Mouse (Mus musculus) CH12.LX (cell line): ENCODE results near the gene Bend6. TPM values are rescaled to one million over a fixed set of nuclear protein-coding genes. Genes with fewer than 3 reads are reported as not detected.

Experiments used
- DNase-seq: peaks from one replicate; pipeline ENCODE4 v3.0.0-alpha.2; 2013; ENCODE audit errors: extremely low read depth
- H3K27ac ChIP-seq: 2 replicates; pipeline ENCODE4 v1.5.1; 2012; ENCODE audit warnings: low read depth, mild to moderate bottlenecking, control low read depth, moderate library complexity; ENCODE audit not compliant: insufficient read depth
- H3K27me3 ChIP-seq: replicated peaks from 2 replicates; pipeline ENCODE3; 2012; ENCODE audit warnings: inconsistent platforms
- H3K36me3 ChIP-seq, 2 experiments: replicated peaks in 1 of 2; 2 replicates each; pipeline versions ENCODE3 to v1.6.1; 2012; ENCODE audit warnings: inconsistent platforms in 1 of 2, low read length in 1 of 2, mild to moderate bottlenecking in 1 of 2, mixed read lengths in 1 of 2, moderate library complexity in 1 of 2; ENCODE audit not compliant: control insufficient read depth in 1 of 2, insufficient read depth in 1 of 2
- H3K4me1 ChIP-seq, 2 experiments: 2 replicates each; pipeline ENCODE4 v1.6.1; 2012; ENCODE audit warnings: inconsistent platforms in 1 of 2, moderate library complexity in 1 of 2; ENCODE audit not compliant: insufficient read depth in 2 of 2, control insufficient read depth in 1 of 2
- H3K4me2 ChIP-seq: 2 replicates; pipeline ENCODE4 v1.6.1; 2012; ENCODE audit warnings: low read depth, mild to moderate bottlenecking, control low read depth; ENCODE audit not compliant: poor library complexity, insufficient read depth, severe bottlenecking
- H3K4me3 ChIP-seq, 3 experiments: fragments of 150-350 bp in 1 of 3; sonication (generic) in 1 of 3; replicated peaks in 1 of 3; 2 replicates each; pipeline versions ENCODE3 to v1.5.1; 2011 to 2012; ENCODE audit warnings: low read depth in 2 of 3, low read length in 2 of 3, mild to moderate bottlenecking in 2 of 3, moderate library complexity in 2 of 3, control low read depth in 1 of 3, improper control_type of control experiment in 1 of 3, inconsistent platforms in 1 of 3, mixed read lengths in 1 of 3; ENCODE audit not compliant: poor library complexity in 1 of 3
- H3K79me2 ChIP-seq: replicated peaks from 2 replicates; pipeline ENCODE4 v1.6.1; 2012; ENCODE audit warnings: mild to moderate bottlenecking, moderate library complexity; ENCODE audit not compliant: control insufficient read depth, poor library complexity, insufficient read depth, severe bottlenecking; ENCODE audit errors: extremely low read depth
- H3K9ac ChIP-seq: 2 replicates; pipeline ENCODE4 v1.6.1; 2012; ENCODE audit warnings: low read depth, mild to moderate bottlenecking, control low read depth, moderate library complexity; ENCODE audit not compliant: insufficient read depth
- H3K9me3 ChIP-seq: replicated peaks from 2 replicates; pipeline ENCODE3; 2012; ENCODE audit warnings: low read length, inconsistent platforms, mixed read lengths
- CHD1 ChIP-seq: IDR thresholded peaks from 2 replicates; pipeline ENCODE4 v1.6.1; 2012; ENCODE audit warnings: low read depth, low read length, improper control_type of control experiment, inconsistent platforms
- CTCF ChIP-seq, 2 experiments: IDR thresholded peaks in 1 of 2; conservative IDR thresholded peaks in 1 of 2; 2 replicates each; pipeline ENCODE4 v1.5.1; 2011 to 2012; ENCODE audit warnings: low read depth in 2 of 2, low read length in 2 of 2, improper control_type of control experiment in 1 of 2, inconsistent platforms in 1 of 2, mild to moderate bottlenecking in 1 of 2, moderate library complexity in 1 of 2
- E2F4 ChIP-seq: IDR thresholded peaks from 2 replicates; pipeline ENCODE4 v1.6.1; 2011; ENCODE audit warnings: low read depth, low read length, improper control_type of control experiment; ENCODE audit not compliant: insufficient replicate concordance
- EP300 ChIP-seq: IDR thresholded peaks from 2 replicates; pipeline ENCODE4 v1.6.1; 2011; ENCODE audit warnings: low read length, improper control_type of control experiment
- GABPA ChIP-seq: IDR thresholded peaks from 2 replicates; pipeline ENCODE4 v1.6.1; 2012; ENCODE audit warnings: low read depth, low read length, improper control_type of control experiment, inconsistent platforms; ENCODE audit not compliant: insufficient replicate concordance
- MEF2A ChIP-seq: IDR thresholded peaks from 2 replicates; pipeline ENCODE4 v1.6.1; 2014; ENCODE audit warnings: low read depth, mild to moderate bottlenecking, inconsistent platforms, low read length, improper control_type of control experiment, borderline replicate concordance
- NELFE ChIP-seq: IDR thresholded peaks from 2 replicates; pipeline ENCODE4 v1.6.1; 2011; ENCODE audit warnings: low read depth, low read length, improper control_type of control experiment
- NRF1 ChIP-seq: IDR thresholded peaks from 2 replicates; pipeline ENCODE4 v1.6.1; 2014; ENCODE audit warnings: low read depth, mild to moderate bottlenecking, inconsistent platforms, low read length, improper control_type of control experiment, moderate library complexity
- PAX5 ChIP-seq: IDR thresholded peaks from 2 replicates; pipeline ENCODE4 v1.6.1; 2012; ENCODE audit warnings: low read length, inconsistent platforms, mixed read lengths
- POLR2AphosphoS2 ChIP-seq: IDR thresholded peaks from 2 replicates; pipeline ENCODE4 v1.6.1; 2011; ENCODE audit warnings: low read depth, low read length, improper control_type of control experiment
- SIN3A ChIP-seq: IDR thresholded peaks from 2 replicates; pipeline ENCODE4 v1.6.1; 2012; ENCODE audit warnings: low read length, improper control_type of control experiment, inconsistent platforms
- SMC3 ChIP-seq: IDR thresholded peaks from 2 replicates; pipeline ENCODE4 v1.6.1; 2011; ENCODE audit warnings: low read depth, low read length, improper control_type of control experiment
- TBP ChIP-seq: conservative IDR thresholded peaks from 2 replicates; pipeline ENCODE4 v1.6.1; 2011; ENCODE audit warnings: low read depth, low read length, improper control_type of control experiment
- TCF12 ChIP-seq: IDR thresholded peaks from 2 replicates; pipeline ENCODE4 v1.6.1; 2014; ENCODE audit warnings: low read depth, mild to moderate bottlenecking, inconsistent platforms, low read length, improper control_type of control experiment
- ZKSCAN1 ChIP-seq: IDR thresholded peaks from 2 replicates; pipeline ENCODE4 v1.6.1; 2012; ENCODE audit warnings: low read depth, inconsistent platforms, low read length, improper control_type of control experiment, borderline replicate concordance
- ZNF384 ChIP-seq: IDR thresholded peaks from 2 replicates; pipeline ENCODE4 v1.6.1; 2012; ENCODE audit warnings: low read depth, low read length, improper control_type of control experiment, inconsistent platforms
- dilution Hi-C: fragments of 300-500 bp; cut with MboI; formaldehyde crosslinking; loops from 2 replicates; pipeline ENCODE4 v1.14.3; 2020; ENCODE audit warnings: low sequenced_read_pairs; ENCODE audit not compliant: extremely low pct_unique_long_range_greater_than_20kb, extremely low pct_ligation_motif_present
- in situ Hi-C: fragments of 300-500 bp; cut with MboI; formaldehyde crosslinking; loops from 3 replicates; pipeline ENCODE4 v1.14.3; 2019; ENCODE audit warnings: low sequenced_read_pairs, low pct_ligation_motif_present, low pct_unique_long_range_greater_than_20kb, mixed read lengths
- polyA plus RNA-seq: library from polyadenylated mRNA; unstranded; fragments of >175 nt; gene quantifications from 2 replicates; pipeline ENCODE4 v1.2.1, GENCODE M21; 2012; ENCODE audit warnings: low read depth; ENCODE audit not compliant: insufficient read length
- total RNA-seq, 2 experiments: library from RNA; depleted of rRNA; stranded (reverse); fragments of 300-350 nt in 1 of 2; fragments of >200 nt in 1 of 2; gene quantifications; 2 replicates each; pipeline ENCODE4 v1.2.3; 2012 to 2014

Bend6 gene
- total and polyA plus RNA-seq, 3 experiments = 1.4 to 3.4 (median 3.2) TPM

DNA sequence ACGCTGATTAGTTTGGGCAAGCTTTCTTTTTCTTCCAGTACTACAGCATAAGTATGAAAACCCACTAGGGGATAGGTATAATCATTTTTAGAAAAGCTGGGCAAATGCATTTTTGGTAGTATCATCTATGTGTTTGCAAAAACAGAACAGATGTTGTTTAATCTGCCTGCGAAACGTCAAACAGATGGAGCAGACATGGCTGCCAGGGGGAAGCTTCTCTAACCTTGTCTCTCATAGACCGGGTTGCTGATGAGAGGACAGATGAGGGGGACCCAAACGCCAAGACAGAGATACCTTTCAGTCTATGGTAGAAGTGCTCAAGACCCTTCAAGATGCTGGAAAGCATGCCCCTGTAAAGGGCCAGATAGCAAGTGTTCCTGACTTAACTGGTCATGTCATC is 40.9 kb upstream of the Bend6 start:
- dilution Hi-C loops (no loop called here), in situ Hi-C loops (no loop called here)
- peaks cover 3 to 10% of the 10 kb centered on the region in 2 experiments; a peak in 3 of 4 replicates for H3K4me1 ChIP-seq
- peaks cover 0 to 13% of the 10 kb centered on the region in 2 experiments for H3K36me3 ChIP-seq
- H3K27me3 ChIP-seq = no peaks in the 10 kb centered on the region
- no peak overlapping the region for H3K9ac ChIP-seq
- peaks cover 2% of the 10 kb centered on the region for H3K9me3 ChIP-seq
- TF ChIP-seq CHD1 = no peak
- TF ChIP-seq TBP = no peak
- TF ChIP-seq PAX5 = no peak
- no peak for TF ChIP-seq ZKSCAN1
- no peak for TF ChIP-seq SMC3
- TF ChIP-seq SIN3A = no peak
- no peak for TF ChIP-seq MEF2A
- TF ChIP-seq GABPA = no peak
- no peak for TF ChIP-seq NRF1
- TF ChIP-seq TCF12 = no peak
- no peak for TF ChIP-seq ZNF384
- no peak for TF ChIP-seq POLR2AphosphoS2
- TF ChIP-seq NELFE = no peak
- H3K27ac ChIP-seq = no peak overlapping the region
- no peak overlapping the region for H3K4me2 ChIP-seq
- no peak overlapping the region for H3K4me3 ChIP-seq
- no peaks in the 10 kb centered on the region for H3K79me2 ChIP-seq
- DNase-seq = no peak

GRCm38 (mm10) chr1:33947838-33948237 is 40.2 kb upstream of the Bend6 start:
- no peak overlapping the region for H3K4me3 ChIP-seq
- no peaks in the 10 kb centered on the region for H3K79me2 ChIP-seq
- TF ChIP-seq E2F4 (no peak), SMC3 (peak; percentile 11; the same call in 1 of the 2 replicates), EP300 (no peak), PAX5 (no peak), CTCF (conservative IDR thresholded peaks at IDR 0.05 in 1 of 2, IDR thresholded peaks at IDR 0.05 in 1 of 2; ENCODE audit: low read depth in 2 of 2, low read length in 2 of 2) (peak in 1 of 2 experiments; percentile 12; a peak in 1 of 4 replicates)
- H3K4me2 ChIP-seq = no peak overlapping the region
- no peak for DNase-seq
- in situ Hi-C loops (no loop called here), dilution Hi-C loops (no loop called here)
- no peak overlapping the region for H3K27ac ChIP-seq
- H3K36me3 ChIP-seq = peaks cover 0 to 13% of the 10 kb centered on the region in 2 experiments
- H3K9me3 ChIP-seq = peaks cover 2% of the 10 kb centered on the region
- H3K9ac ChIP-seq = no peak overlapping the region
- peaks cover 4 to 12% of the 10 kb centered on the region in 2 experiments; a peak in 3 of 4 replicates for H3K4me1 ChIP-seq
- no peaks in the 10 kb centered on the region for H3K27me3 ChIP-seq
